ENCODE assay signal across 15 mouse cellular contexts in the genomic region with DNA sequence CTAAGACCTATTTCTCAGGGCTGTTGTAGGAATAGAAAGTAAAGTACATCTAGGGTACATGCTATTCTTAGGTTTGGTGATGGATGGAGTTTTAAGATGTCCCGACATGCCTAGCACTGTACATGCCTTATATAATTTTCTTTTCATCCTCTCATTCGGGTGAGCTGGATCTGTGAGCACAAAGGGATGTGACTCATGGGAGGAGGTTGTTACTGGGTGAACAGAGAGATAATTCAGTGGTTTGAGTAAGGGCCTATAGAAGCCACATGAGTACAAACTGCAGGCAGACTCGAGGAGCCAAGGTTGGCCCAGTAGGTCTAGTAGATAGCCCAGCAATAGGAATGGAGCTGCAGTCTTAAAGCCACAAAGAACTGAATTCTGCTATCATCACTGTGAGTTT.
"Had no signal": no experiment of that assay in that cellular context is flagged by ENCODE, and none has a peak within 500 bp of the region (broad histone marks: within the 10 kb centered on the region; RNA-seq: fewer than 3 reads in every experiment).

No protein-coding gene starts in this region.

- DNase-seq: kidney, postnatal 14 days; lung, embryonic 14.5 days; lung, postnatal 10 days; lung, postnatal 4 days; midbrain, embryonic 14.5 days; retina, postnatal 1 day; right cerebral cortex, postnatal 25 days; thymus, adult 2 months; thymus, postnatal 25 days had no signal

- H3K36me3 ChIP-seq: kidney, embryonic 15.5 days; limb, embryonic 15.5 days; liver, embryonic 12.5 days; midbrain, embryonic 10.5 days; neural tube, embryonic 12.5 days had no signal

- H3K9ac ChIP-seq: kidney, embryonic 15.5 days; limb, embryonic 15.5 days; liver, embryonic 12.5 days; lung, embryonic 14.5 days; neural tube, embryonic 12.5 days had no signal

- H3K27me3 ChIP-seq: kidney, embryonic 15.5 days; limb, embryonic 15.5 days; liver, embryonic 12.5 days; neural tube, embryonic 12.5 days had no signal

- H3K4me3 ChIP-seq: kidney, embryonic 15.5 days; left cerebral cortex, adult 2 months; limb, embryonic 15.5 days; liver, embryonic 12.5 days; midbrain, embryonic 10.5 days; neural tube, embryonic 12.5 days had no signal

- ATAC-seq: liver, embryonic 12.5 days had no signal

- H3K4me2 ChIP-seq: kidney, embryonic 15.5 days; limb, embryonic 15.5 days; liver, embryonic 12.5 days; lung, embryonic 14.5 days; neural tube, embryonic 12.5 days had no signal

- H3K27ac ChIP-seq: kidney, embryonic 15.5 days; left cerebral cortex, adult 2 months; limb, embryonic 15.5 days; liver, embryonic 12.5 days; midbrain, embryonic 10.5 days; neural tube, embryonic 12.5 days had no signal

- H3K4me1 ChIP-seq: kidney, embryonic 15.5 days; neural tube, embryonic 12.5 days had no signal

- H3K9me3 ChIP-seq: kidney, embryonic 15.5 days; limb, embryonic 15.5 days; liver, embryonic 12.5 days; midbrain, embryonic 10.5 days; neural tube, embryonic 12.5 days had no signal
